Mouse (Mus musculus): ENCODE data around the gene Robo4. TPM values are rescaled to one million over a fixed set of nuclear protein-coding genes. Genes with fewer than 3 reads are reported as not detected.

Gene Robo4
- polyA plus RNA-seq, 2 experiments, result 13.2 to 13.8 TPM

DNA sequence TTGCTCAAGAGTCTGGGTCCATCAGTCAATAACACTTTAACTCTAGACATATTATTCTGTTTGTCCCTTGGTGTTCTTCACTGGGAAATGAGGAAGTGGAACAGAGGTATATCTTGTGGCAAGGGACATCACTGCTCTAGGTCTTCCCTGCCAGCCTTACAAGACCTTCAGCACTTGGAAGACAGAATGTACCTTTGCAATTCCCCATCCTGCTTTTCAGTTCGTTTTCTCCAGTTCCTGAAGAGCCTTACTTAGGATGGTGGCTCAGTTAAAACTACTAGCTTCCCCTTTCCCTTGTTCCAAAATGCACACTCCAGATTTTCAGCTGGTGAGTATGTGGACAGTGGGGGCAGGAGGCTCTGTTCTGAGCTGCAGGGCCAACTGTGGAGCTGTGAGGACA, 38.8 kb upstream of the Robo4 start:
- H3K4me3 ChIP-seq (replicated peaks; ENCODE audit: low read length), result no peak overlapping the region
- no peaks in the 10 kb centered on the region for H3K36me3 ChIP-seq (ENCODE audit: control insufficient read depth, insufficient read depth, low read length)
- 65% methylated on average over 1 of the region's 1 CpGs for WGBS
- H3K9me3 ChIP-seq (ENCODE audit: control insufficient read depth, low read length), result no peaks in the 10 kb centered on the region
- H3K27me3 ChIP-seq (ENCODE audit: control insufficient read depth, insufficient read depth, low read length), result no peaks in the 10 kb centered on the region
- TF ChIP-seq POLR2A (IDR thresholded peaks at IDR 0.05; ENCODE audit: borderline replicate concordance, extremely low read depth, insufficient read depth, insufficient read length), result no peak
- DNase-seq (ENCODE audit: low spot score), result no peak
- no peak overlapping the region for H3K9ac ChIP-seq (ENCODE audit: low read depth, low read length, severe bottlenecking)
- no peak for ATAC-seq (ENCODE audit: low FRiP score, low read depth)
- peaks cover 6% of the 10 kb centered on the region; the same call in 1 of the 2 replicates for H3K4me1 ChIP-seq (ENCODE audit: control insufficient read depth, insufficient read depth, low read length)
- no peak overlapping the region for H3K27ac ChIP-seq (replicated peaks; ENCODE audit: low read depth, low read length)
- no peak overlapping the region for H3K4me2 ChIP-seq (replicated peaks; ENCODE audit: low read depth, low read length, severe bottlenecking)

DNA sequence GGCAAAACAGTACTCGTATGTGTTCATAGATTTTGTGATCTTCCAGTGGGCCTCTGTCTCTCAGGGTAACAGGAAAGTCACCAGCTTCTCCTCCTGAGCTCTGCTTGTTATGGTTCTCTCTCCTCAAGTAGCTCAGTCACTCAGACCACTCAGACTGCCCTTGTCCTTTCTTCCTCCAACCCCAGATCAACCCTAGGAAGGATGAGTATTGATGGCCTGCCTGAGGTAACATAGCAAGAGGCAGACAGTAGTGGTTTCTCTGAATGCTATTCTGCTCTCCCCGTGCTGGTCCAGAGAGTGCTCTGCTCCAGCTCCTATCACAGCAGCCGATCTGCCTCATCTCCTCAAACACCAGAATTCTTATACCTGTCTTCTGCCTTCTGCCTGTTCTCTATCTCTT, 38.1 kb upstream of the Robo4 start:
- no peak overlapping the region for H3K27ac ChIP-seq (replicated peaks; ENCODE audit: low read depth, low read length)
- no peaks in the 10 kb centered on the region for H3K9me3 ChIP-seq (ENCODE audit: control insufficient read depth, low read length)
- TF ChIP-seq POLR2A (IDR thresholded peaks at IDR 0.05; ENCODE audit: borderline replicate concordance, extremely low read depth, insufficient read depth, insufficient read length), result no peak
- H3K4me2 ChIP-seq (replicated peaks; ENCODE audit: low read depth, low read length, severe bottlenecking), result no peak overlapping the region
- WGBS, result 71% methylated on average over 3 of the region's 3 CpGs
- no peak overlapping the region for H3K4me3 ChIP-seq (replicated peaks; ENCODE audit: low read length)
- no peaks in the 10 kb centered on the region for H3K27me3 ChIP-seq (ENCODE audit: control insufficient read depth, insufficient read depth, low read length)
- peaks cover 6% of the 10 kb centered on the region; the same call in 1 of the 2 replicates for H3K4me1 ChIP-seq (ENCODE audit: control insufficient read depth, insufficient read depth, low read length)
- H3K36me3 ChIP-seq (ENCODE audit: control insufficient read depth, insufficient read depth, low read length), result no peaks in the 10 kb centered on the region
- no peak overlapping the region for H3K9ac ChIP-seq (ENCODE audit: low read depth, low read length, severe bottlenecking)
- DNase-seq (ENCODE audit: low spot score) (no peak), ATAC-seq (ENCODE audit: low FRiP score, low read depth) (no peak)

DNA sequence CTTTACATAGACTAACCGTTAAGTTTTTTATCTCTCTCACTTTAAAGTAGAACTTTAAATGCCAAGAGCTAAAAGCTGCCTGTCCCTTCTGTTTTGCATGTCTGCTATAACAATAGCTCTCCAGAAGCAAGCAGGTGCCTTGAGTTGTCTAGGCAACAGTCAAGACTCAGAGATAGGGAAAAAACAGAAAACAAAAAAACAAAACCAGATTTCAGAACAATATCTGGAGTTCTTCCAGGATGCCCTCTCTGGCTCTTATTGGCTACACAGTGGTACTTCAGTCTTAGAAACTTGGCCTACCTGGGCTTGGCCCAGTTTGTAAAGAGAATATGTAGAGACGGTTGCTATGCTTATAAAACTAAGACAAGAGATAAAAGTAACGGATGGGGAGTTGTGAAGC, 37.3 kb upstream of the Robo4 start:
- H3K36me3 ChIP-seq (ENCODE audit: control insufficient read depth, insufficient read depth, low read length), result no peaks in the 10 kb centered on the region
- no peak overlapping the region for H3K9ac ChIP-seq (ENCODE audit: low read depth, low read length, severe bottlenecking)
- no peak for DNase-seq (ENCODE audit: low spot score)
- no peak overlapping the region for H3K4me3 ChIP-seq (replicated peaks; ENCODE audit: low read length)
- no peak overlapping the region for H3K27ac ChIP-seq (replicated peaks; ENCODE audit: low read depth, low read length)
- no peak for ATAC-seq (ENCODE audit: low FRiP score, low read depth)
- no peaks in the 10 kb centered on the region for H3K27me3 ChIP-seq (ENCODE audit: control insufficient read depth, insufficient read depth, low read length)
- no peak overlapping the region for H3K4me2 ChIP-seq (replicated peaks; ENCODE audit: low read depth, low read length, severe bottlenecking)
- no peaks in the 10 kb centered on the region for H3K9me3 ChIP-seq (ENCODE audit: control insufficient read depth, low read length)
- H3K4me1 ChIP-seq (ENCODE audit: control insufficient read depth, insufficient read depth, low read length), result peaks cover 5% of the 10 kb centered on the region; the same call in 1 of the 2 replicates
- TF ChIP-seq POLR2A (IDR thresholded peaks at IDR 0.05; ENCODE audit: borderline replicate concordance, extremely low read depth, insufficient read depth, insufficient read length), result no peak
- 78% methylated on average over 3 of the region's 3 CpGs for WGBS

DNA sequence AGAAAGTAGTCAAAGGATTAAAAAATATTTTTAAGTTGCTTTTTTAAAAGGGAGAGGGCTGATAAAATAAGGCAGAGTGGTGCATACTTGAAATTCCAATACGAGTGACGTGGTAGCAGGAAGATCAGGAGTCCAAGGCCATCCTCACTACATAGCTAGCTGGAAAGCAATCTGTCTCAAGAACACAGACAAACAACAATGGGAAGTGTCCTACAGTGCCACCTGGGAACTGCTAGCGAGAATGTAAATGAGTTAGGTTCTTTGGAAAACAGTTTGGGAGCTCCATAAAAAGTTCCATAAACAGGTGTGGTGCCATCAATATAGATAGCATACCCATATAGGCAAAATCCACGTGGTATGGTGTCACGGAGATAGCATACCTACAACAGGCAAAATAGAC, 36.0 kb upstream of the Robo4 start:
- H3K36me3 ChIP-seq (ENCODE audit: control insufficient read depth, insufficient read depth, low read length), result no peaks in the 10 kb centered on the region
- no peak for ATAC-seq (ENCODE audit: low FRiP score, low read depth)
- no peaks in the 10 kb centered on the region for H3K9me3 ChIP-seq (ENCODE audit: control insufficient read depth, low read length)
- H3K4me1 ChIP-seq (ENCODE audit: control insufficient read depth, insufficient read depth, low read length), result no peaks in the 10 kb centered on the region
- WGBS, result 64% methylated on average over 5 of the region's 5 CpGs
- H3K9ac ChIP-seq (ENCODE audit: low read depth, low read length, severe bottlenecking), result no peak overlapping the region
- no peak overlapping the region for H3K4me2 ChIP-seq (replicated peaks; ENCODE audit: low read depth, low read length, severe bottlenecking)
- no peaks in the 10 kb centered on the region for H3K27me3 ChIP-seq (ENCODE audit: control insufficient read depth, insufficient read depth, low read length)
- H3K27ac ChIP-seq (replicated peaks; ENCODE audit: low read depth, low read length), result no peak overlapping the region
- TF ChIP-seq POLR2A (IDR thresholded peaks at IDR 0.05; ENCODE audit: borderline replicate concordance, extremely low read depth, insufficient read depth, insufficient read length), result no peak
- no peak for DNase-seq (ENCODE audit: low spot score)
- H3K4me3 ChIP-seq (replicated peaks; ENCODE audit: low read length), result no peak overlapping the region

DNA sequence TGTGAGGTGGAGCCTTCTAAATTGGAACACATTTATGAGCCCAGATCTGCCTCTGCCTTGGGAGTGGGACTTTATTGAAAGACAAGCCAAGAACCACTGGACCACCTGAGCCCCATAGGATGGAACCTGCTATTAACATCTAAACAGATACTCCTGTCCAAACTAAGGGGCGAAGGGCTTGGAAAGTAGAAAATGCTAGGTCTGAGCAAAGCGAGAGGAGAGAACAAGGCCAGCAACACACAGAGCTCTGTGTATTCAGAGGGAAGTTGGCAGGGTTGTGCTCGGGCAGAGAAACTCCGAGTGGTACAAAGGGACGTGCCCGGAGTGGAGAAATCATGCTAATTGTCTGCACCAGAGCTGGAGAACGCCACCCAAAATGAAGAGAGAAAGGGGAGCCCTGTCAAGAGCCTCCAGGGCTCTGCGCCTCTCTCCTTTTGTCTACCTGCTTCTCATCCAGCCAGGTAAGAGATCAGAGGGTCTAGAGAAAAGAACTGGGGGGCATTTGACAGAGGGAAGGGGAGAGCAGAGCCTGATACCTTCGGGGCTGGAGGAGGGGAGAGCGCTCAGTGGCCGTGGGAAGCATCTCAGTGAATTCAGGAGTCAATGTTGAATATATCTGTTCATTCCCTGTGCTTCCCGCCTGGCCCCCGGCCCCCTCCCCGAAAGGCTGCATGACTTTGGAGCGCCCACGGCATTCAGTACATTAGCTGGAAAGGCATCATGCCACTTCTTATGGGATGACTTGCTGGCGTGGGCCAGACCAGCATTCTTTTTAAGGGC, 34.2 kb upstream of the Robo4 start, which contains the start of gene Hepacam:
Gene Hepacam, plus strand, starts transcription at position 51 of the 780 bp plus-strand sequence.
- no peak within 1 kb of the TSS for H3K27ac ChIP-seq (replicated peaks; ENCODE audit: low read depth, low read length)
- 84% methylated on average over 17 of the region's 17 CpGs for WGBS
- H3K4me2 ChIP-seq (replicated peaks; ENCODE audit: low read depth, low read length, severe bottlenecking), result no peak within 1 kb of the TSS
- no peaks in the 10 kb centered on the region for H3K9me3 ChIP-seq (ENCODE audit: control insufficient read depth, low read length)
- H3K36me3 ChIP-seq (ENCODE audit: control insufficient read depth, insufficient read depth, low read length), result no peaks in the 10 kb centered on the region
- no peaks in the 10 kb centered on the region for H3K4me1 ChIP-seq (ENCODE audit: control insufficient read depth, insufficient read depth, low read length)
- no peak within 1 kb of the TSS for H3K9ac ChIP-seq (ENCODE audit: low read depth, low read length, severe bottlenecking)
- ATAC-seq (ENCODE audit: low FRiP score, low read depth) (no peak), DNase-seq (ENCODE audit: low spot score) (no peak)
- no peaks in the 10 kb centered on the region for H3K27me3 ChIP-seq (ENCODE audit: control insufficient read depth, insufficient read depth, low read length)
- no peak for TF ChIP-seq POLR2A (IDR thresholded peaks at IDR 0.05; ENCODE audit: borderline replicate concordance, extremely low read depth, insufficient read depth, insufficient read length)
- H3K4me3 ChIP-seq (replicated peaks; ENCODE audit: low read length), result no peak within 1 kb of the TSS
